Mouse (Mus musculus): ENCODE data around the gene Atp7a.

DNA sequence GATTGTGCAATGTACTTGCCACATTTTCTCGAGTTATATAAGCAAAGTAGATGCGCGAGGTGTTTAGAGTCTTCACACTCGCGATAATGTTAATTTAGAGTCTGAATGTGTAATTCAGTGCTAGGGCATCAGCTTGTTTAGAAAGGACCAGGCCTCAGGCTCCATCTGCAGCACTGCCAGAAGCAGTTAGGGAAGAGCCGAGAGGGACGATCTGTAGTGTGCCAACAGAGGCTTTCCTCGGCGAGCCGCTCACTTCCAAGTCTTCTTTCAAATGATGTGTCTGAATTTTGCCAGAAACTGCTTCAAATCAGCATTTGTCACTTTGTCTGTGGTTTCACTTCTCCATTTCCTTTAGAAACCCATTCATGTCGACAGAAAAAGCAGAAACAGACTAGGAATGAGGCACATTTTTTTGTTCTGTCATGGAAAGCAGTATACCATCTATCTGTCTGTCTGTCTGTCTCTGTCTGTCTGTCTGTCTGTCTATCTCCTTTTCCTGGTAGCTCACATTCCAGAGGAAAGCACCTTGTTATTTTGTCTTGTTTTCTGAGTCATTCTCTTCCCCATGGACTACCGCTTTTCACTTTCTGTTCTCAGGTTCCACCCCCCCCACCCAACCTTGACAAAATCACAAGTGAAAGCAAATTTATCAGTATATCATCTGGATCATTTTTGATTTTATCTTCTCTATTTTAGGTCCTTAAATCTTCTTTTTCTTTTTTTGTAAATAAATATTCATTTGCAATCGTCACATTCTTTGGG, 112.4 kb downstream of the Atp7a start:
- TF ChIP-seq GATA1 (IDR thresholded peaks at IDR 0.05; ENCODE audit: borderline replicate concordance, low read length) = no peak
- no peak for TF ChIP-seq FLI1 (IDR thresholded peaks at IDR 0.05; ENCODE audit: low read length)
